Mouse (Mus musculus): Measurements from ENCODE around the gene Etv5. TPM values are rescaled to one million over a fixed set of nuclear protein-coding genes. Genes with fewer than 3 reads are reported as not detected.

Etv5 gene
- 25.9 and 27.7 TPM in 2 replicates for polyA plus RNA-seq (2014; fragmentation: Nextera tagmentation; extraction: Ambion mirVana)

- Histone ChIP-seq H3K9ac (ENCODE audit: low read length) (peak within 1 kb of the TSS; percentile 65), H3K27me3 (ENCODE audit: control insufficient read depth, insufficient read depth, low read length) (peaks cover 42% of the 10 kb centered on the region), H3K9me3 (ENCODE audit: control insufficient read depth, low read length) (no peaks in the 10 kb centered on the region), H3K27ac (ENCODE audit: low read depth, low read length) (peak within 1 kb of the TSS; percentile 8), H3K4me2 (ENCODE audit: low read depth, low read length, severe bottlenecking) (peak within 1 kb of the TSS; percentile 99), H3K36me3 (ENCODE audit: control insufficient read depth, insufficient read depth, low read length) (no peaks in the 10 kb centered on the region), H3K4me3 (ENCODE audit: low read depth, low read length) (peak within 1 kb of the TSS; percentile 70), H3K4me1 (replicated peaks; ENCODE audit: control insufficient read depth, insufficient read depth, low read length) (peaks cover 11% of the 10 kb centered on the region; the same call in 1 of the 2 replicates)
- peak; percentile 99 for ATAC-seq (replicated peaks; ENCODE audit: low FRiP score)
- under 1% methylated on average over 63 of the region's 63 CpGs for WGBS
- DNase-seq (ENCODE audit: low spot score) = peak; percentile 99
These were observed at the start of gene Etv5 for GRCm38 (mm10) chr16:22439499-22440177. Gene Etv5 (minus strand): TSS chr16:22439719.

- H3K36me3 ChIP-seq (ENCODE audit: control insufficient read depth, insufficient read depth, low read length) = no peaks in the 10 kb centered on the region
- H3K27me3 ChIP-seq (ENCODE audit: control insufficient read depth, insufficient read depth, low read length) = no peaks in the 10 kb centered on the region
- H3K4me1 ChIP-seq (replicated peaks; ENCODE audit: control insufficient read depth, insufficient read depth, low read length) = no peaks in the 10 kb centered on the region
- WGBS = 73% methylated on average over 1 of the region's 1 CpGs
- H3K4me2 ChIP-seq (ENCODE audit: low read depth, low read length, severe bottlenecking) = no peak overlapping the region
- DNase-seq (ENCODE audit: low spot score) (no peak), ATAC-seq (replicated peaks; ENCODE audit: low FRiP score) (no peak)
- no peak overlapping the region for H3K9ac ChIP-seq (ENCODE audit: low read length)
- H3K27ac ChIP-seq (ENCODE audit: low read depth, low read length) = no peak overlapping the region
- no peak overlapping the region for H3K4me3 ChIP-seq (ENCODE audit: low read depth, low read length)
- H3K9me3 ChIP-seq (ENCODE audit: control insufficient read depth, low read length) = no peaks in the 10 kb centered on the region
These were observed 44.4 kb upstream of the Etv5 start for GRCm38 (mm10) chr16:22483900-22484299.

GRCm38 (mm10) chr16:22479322-22479721 lies 39.8 kb upstream of the Etv5 start:
- Histone ChIP-seq H3K4me1 (replicated peaks; ENCODE audit: control insufficient read depth, insufficient read depth, low read length) (no peaks in the 10 kb centered on the region), H3K9ac (ENCODE audit: low read length) (no peak overlapping the region), H3K36me3 (ENCODE audit: control insufficient read depth, insufficient read depth, low read length) (no peaks in the 10 kb centered on the region), H3K9me3 (ENCODE audit: control insufficient read depth, low read length) (no peaks in the 10 kb centered on the region), H3K27ac (ENCODE audit: low read depth, low read length) (no peak overlapping the region), H3K4me3 (ENCODE audit: low read depth, low read length) (no peak overlapping the region), H3K27me3 (ENCODE audit: control insufficient read depth, insufficient read depth, low read length) (no peaks in the 10 kb centered on the region), H3K4me2 (ENCODE audit: low read depth, low read length, severe bottlenecking) (no peak overlapping the region)
- whole genome bisulfite sequencing = 91% methylated on average over 8 of the region's 8 CpGs
- no peak for DNase-seq (ENCODE audit: low spot score)
- no peak for ATAC-seq (replicated peaks; ENCODE audit: low FRiP score)

GRCm38 (mm10) chr16:22471728-22472127 lies 32.2 kb upstream of the Etv5 start:
- no peak overlapping the region for H3K9ac ChIP-seq (ENCODE audit: low read length)
- ATAC-seq (replicated peaks; ENCODE audit: low FRiP score) = no peak

GRCm38 (mm10) chr16:22469385-22469784 lies 29.9 kb upstream of the Etv5 start:
- H3K27me3 ChIP-seq (ENCODE audit: control insufficient read depth, insufficient read depth, low read length) = no peaks in the 10 kb centered on the region
- H3K4me1 ChIP-seq (replicated peaks; ENCODE audit: control insufficient read depth, insufficient read depth, low read length) = no peaks in the 10 kb centered on the region
- no peaks in the 10 kb centered on the region for H3K36me3 ChIP-seq (ENCODE audit: control insufficient read depth, insufficient read depth, low read length)
- ATAC-seq (replicated peaks; ENCODE audit: low FRiP score) (no peak), DNase-seq (ENCODE audit: low spot score) (no peak)
- no peak overlapping the region for H3K4me3 ChIP-seq (ENCODE audit: low read depth, low read length)
- H3K4me2 ChIP-seq (ENCODE audit: low read depth, low read length, severe bottlenecking) = no peak overlapping the region
- no peak overlapping the region for H3K9ac ChIP-seq (ENCODE audit: low read length)
- no peak overlapping the region for H3K27ac ChIP-seq (ENCODE audit: low read depth, low read length)
- 88% methylated on average over 11 of the region's 11 CpGs for WGBS
- no peaks in the 10 kb centered on the region for H3K9me3 ChIP-seq (ENCODE audit: control insufficient read depth, low read length)

More at GRCm38 (mm10) chr16:22471728-22472127, 32.2 kb upstream of the Etv5 start:
- H3K4me2 ChIP-seq (ENCODE audit: low read depth, low read length, severe bottlenecking) = no peak overlapping the region
- no peak for DNase-seq (ENCODE audit: low spot score)
- H3K27ac ChIP-seq (ENCODE audit: low read depth, low read length) = no peak overlapping the region
- H3K36me3 ChIP-seq (ENCODE audit: control insufficient read depth, insufficient read depth, low read length) = no peaks in the 10 kb centered on the region
- 93% methylated on average over 2 of the region's 2 CpGs for WGBS
- H3K27me3 ChIP-seq (ENCODE audit: control insufficient read depth, insufficient read depth, low read length) = no peaks in the 10 kb centered on the region
- H3K4me1 ChIP-seq (replicated peaks; ENCODE audit: control insufficient read depth, insufficient read depth, low read length) = no peaks in the 10 kb centered on the region
- H3K9me3 ChIP-seq (ENCODE audit: control insufficient read depth, low read length) = no peaks in the 10 kb centered on the region
- H3K4me3 ChIP-seq (ENCODE audit: low read depth, low read length) = no peak overlapping the region

- Histone ChIP-seq H3K4me1 (replicated peaks; ENCODE audit: control insufficient read depth, insufficient read depth, low read length) (no peaks in the 10 kb centered on the region), H3K9ac (ENCODE audit: low read length) (no peak overlapping the region), H3K4me2 (ENCODE audit: low read depth, low read length, severe bottlenecking) (no peak overlapping the region), H3K27me3 (ENCODE audit: control insufficient read depth, insufficient read depth, low read length) (no peaks in the 10 kb centered on the region), H3K9me3 (ENCODE audit: control insufficient read depth, low read length) (no peaks in the 10 kb centered on the region), H3K27ac (ENCODE audit: low read depth, low read length) (no peak overlapping the region), H3K36me3 (ENCODE audit: control insufficient read depth, insufficient read depth, low read length) (no peaks in the 10 kb centered on the region), H3K4me3 (ENCODE audit: low read depth, low read length) (no peak overlapping the region)
- ATAC-seq (replicated peaks; ENCODE audit: low FRiP score) (no peak), DNase-seq (ENCODE audit: low spot score) (no peak)
- WGBS = 92% methylated on average over 2 of the region's 2 CpGs
These were observed 27.6 kb upstream of the Etv5 start for GRCm38 (mm10) chr16:22467111-22467510.

- H3K9ac ChIP-seq (ENCODE audit: low read length) = no peak overlapping the region
- H3K36me3 ChIP-seq (ENCODE audit: control insufficient read depth, insufficient read depth, low read length) = no peaks in the 10 kb centered on the region
- H3K4me2 ChIP-seq (ENCODE audit: low read depth, low read length, severe bottlenecking) = no peak overlapping the region
- no peaks in the 10 kb centered on the region for H3K27me3 ChIP-seq (ENCODE audit: control insufficient read depth, insufficient read depth, low read length)
- ATAC-seq (replicated peaks; ENCODE audit: low FRiP score) = no peak
- H3K27ac ChIP-seq (ENCODE audit: low read depth, low read length) = no peak overlapping the region
- H3K4me1 ChIP-seq (replicated peaks; ENCODE audit: control insufficient read depth, insufficient read depth, low read length) = no peaks in the 10 kb centered on the region
- no peak for DNase-seq (ENCODE audit: low spot score)
- H3K9me3 ChIP-seq (ENCODE audit: control insufficient read depth, low read length) = no peaks in the 10 kb centered on the region
- H3K4me3 ChIP-seq (ENCODE audit: low read depth, low read length) = no peak overlapping the region
- 92% methylated on average over 11 of the region's 11 CpGs for WGBS
These were observed 26.9 kb upstream of the Etv5 start for GRCm38 (mm10) chr16:22466381-22466780.

GRCm38 (mm10) chr16:22462220-22462619 lies 22.7 kb upstream of the Etv5 start:
- WGBS = 94% methylated on average over 3 of the region's 3 CpGs
- H3K9me3 ChIP-seq (ENCODE audit: control insufficient read depth, low read length) = no peaks in the 10 kb centered on the region
- no peak for DNase-seq (ENCODE audit: low spot score)
- H3K4me1 ChIP-seq (replicated peaks; ENCODE audit: control insufficient read depth, insufficient read depth, low read length) = no peaks in the 10 kb centered on the region
- no peak overlapping the region for H3K9ac ChIP-seq (ENCODE audit: low read length)
- no peak for ATAC-seq (replicated peaks; ENCODE audit: low FRiP score)
- H3K4me2 ChIP-seq (ENCODE audit: low read depth, low read length, severe bottlenecking) = no peak overlapping the region
- H3K27ac ChIP-seq (ENCODE audit: low read depth, low read length) = no peak overlapping the region
- no peak overlapping the region for H3K4me3 ChIP-seq (ENCODE audit: low read depth, low read length)
- no peaks in the 10 kb centered on the region for H3K36me3 ChIP-seq (ENCODE audit: control insufficient read depth, insufficient read depth, low read length)
- no peaks in the 10 kb centered on the region for H3K27me3 ChIP-seq (ENCODE audit: control insufficient read depth, insufficient read depth, low read length)

GRCm38 (mm10) chr16:22461728-22462127 lies 22.2 kb upstream of the Etv5 start:
- Histone ChIP-seq H3K27me3 (ENCODE audit: control insufficient read depth, insufficient read depth, low read length) (no peaks in the 10 kb centered on the region), H3K4me1 (replicated peaks; ENCODE audit: control insufficient read depth, insufficient read depth, low read length) (no peaks in the 10 kb centered on the region), H3K9ac (ENCODE audit: low read length) (no peak overlapping the region), H3K36me3 (ENCODE audit: control insufficient read depth, insufficient read depth, low read length) (no peaks in the 10 kb centered on the region), H3K9me3 (ENCODE audit: control insufficient read depth, low read length) (no peaks in the 10 kb centered on the region), H3K4me3 (ENCODE audit: low read depth, low read length) (no peak overlapping the region), H3K27ac (ENCODE audit: low read depth, low read length) (no peak overlapping the region), H3K4me2 (ENCODE audit: low read depth, low read length, severe bottlenecking) (no peak overlapping the region)
- DNase-seq (ENCODE audit: low spot score) (no peak), ATAC-seq (replicated peaks; ENCODE audit: low FRiP score) (no peak)
- 76% methylated on average over 6 of the region's 6 CpGs for WGBS
